Mouse (Mus musculus): ENCODE measurements around the gene St5. TPM values are rescaled to one million over a fixed set of nuclear protein-coding genes. Genes with fewer than 3 reads are reported as not detected.

The St5 gene
- polyA plus RNA-seq, 1 experiment from 2014 or later: 11.4 TPM

DNA sequence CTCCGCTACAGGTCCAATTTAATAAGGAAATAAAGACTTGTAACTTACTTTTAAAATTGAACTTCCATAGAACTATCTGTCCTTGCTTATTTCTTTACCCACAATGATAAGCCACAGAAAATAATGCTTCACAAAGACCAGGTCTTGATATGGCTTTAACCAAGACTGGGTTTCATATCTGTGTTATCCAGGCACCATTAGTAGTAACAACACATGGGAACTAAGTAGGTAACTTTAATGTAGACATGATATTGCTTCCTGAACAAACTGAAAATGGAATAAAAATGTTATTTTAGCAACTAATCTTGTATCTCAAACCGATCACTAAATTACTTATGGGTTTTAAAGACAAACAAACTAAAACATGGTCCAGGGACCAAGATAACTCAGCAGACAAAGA is 44.1 kb downstream of the St5 start:
- 96% methylated on average over 2 of the region's 2 CpGs for WGBS
- no peaks in the 10 kb centered on the region for H3K27me3 ChIP-seq
- no peak overlapping the region for H3K4me3 ChIP-seq
- no peak overlapping the region for H3K4me2 ChIP-seq (replicated peaks)
- no peak for ATAC-seq (replicated peaks)
- H3K36me3 ChIP-seq: no peaks in the 10 kb centered on the region
- H3K4me1 ChIP-seq: peaks cover 4% of the 10 kb centered on the region; the same call in 1 of the 2 replicates
- no peaks in the 10 kb centered on the region for H3K9me3 ChIP-seq
- H3K27ac ChIP-seq (replicated peaks): no peak overlapping the region
- H3K9ac ChIP-seq (replicated peaks): no peak overlapping the region

DNA sequence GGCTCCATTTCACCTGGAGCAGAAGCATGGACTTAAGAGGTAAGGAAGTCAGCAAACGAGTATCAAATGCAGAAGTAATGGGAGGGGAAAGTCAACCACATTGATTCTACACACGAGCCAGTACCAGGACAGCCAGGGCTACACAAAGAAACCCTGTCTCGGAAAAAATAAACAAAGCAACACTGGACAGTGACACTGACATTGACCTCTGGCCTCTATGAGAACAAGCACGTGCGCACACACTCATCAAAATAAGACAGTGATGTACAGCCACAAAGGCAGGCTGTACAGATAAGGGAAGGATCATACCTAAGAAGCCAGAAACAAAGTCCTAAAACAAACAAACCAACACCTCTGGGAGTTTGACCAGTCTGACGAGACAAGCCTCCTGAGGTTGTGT is 45.5 kb downstream of the St5 start:
- no peak overlapping the region for H3K9ac ChIP-seq (replicated peaks)
- H3K4me2 ChIP-seq (replicated peaks): no peak overlapping the region
- no peak overlapping the region for H3K27ac ChIP-seq (replicated peaks)
- H3K4me3 ChIP-seq: no peak overlapping the region
- H3K36me3 ChIP-seq: no peaks in the 10 kb centered on the region
- WGBS: 77% methylated on average over 6 of the region's 6 CpGs
- peaks cover 4% of the 10 kb centered on the region; the same call in 1 of the 2 replicates for H3K4me1 ChIP-seq
- no peaks in the 10 kb centered on the region for H3K9me3 ChIP-seq
- no peaks in the 10 kb centered on the region for H3K27me3 ChIP-seq
- ATAC-seq (replicated peaks): no peak

DNA sequence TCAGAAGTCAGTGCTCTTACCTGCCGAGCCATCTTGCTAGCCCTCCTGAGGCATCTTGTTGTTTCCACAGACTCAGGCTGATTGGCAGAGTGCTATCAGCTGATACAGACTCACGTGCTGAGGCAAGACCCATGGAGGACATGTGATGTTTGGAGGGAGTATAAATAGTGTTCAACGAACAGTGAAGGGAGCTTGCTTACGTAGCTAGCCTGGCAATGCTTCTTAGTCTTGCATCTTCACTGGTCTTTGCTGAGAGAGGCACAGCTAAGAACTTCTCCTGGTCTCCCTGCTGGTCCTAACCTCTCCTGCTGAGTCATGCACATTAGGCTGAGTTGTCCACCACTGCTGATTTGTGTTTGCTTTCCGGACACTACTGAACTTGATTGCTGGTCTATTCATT is 48.5 kb downstream of the St5 start:
- WGBS: 85% methylated on average over 5 of the region's 5 CpGs
- no peaks in the 10 kb centered on the region for H3K9me3 ChIP-seq
- no peak for ATAC-seq (replicated peaks)
- H3K4me3 ChIP-seq: no peak overlapping the region
- no peak overlapping the region for H3K27ac ChIP-seq (replicated peaks)
- H3K36me3 ChIP-seq: no peaks in the 10 kb centered on the region
- H3K27me3 ChIP-seq: no peaks in the 10 kb centered on the region
- no peak overlapping the region for H3K9ac ChIP-seq (replicated peaks)
- no peak overlapping the region for H3K4me2 ChIP-seq (replicated peaks)
- no peaks in the 10 kb centered on the region for H3K4me1 ChIP-seq

DNA sequence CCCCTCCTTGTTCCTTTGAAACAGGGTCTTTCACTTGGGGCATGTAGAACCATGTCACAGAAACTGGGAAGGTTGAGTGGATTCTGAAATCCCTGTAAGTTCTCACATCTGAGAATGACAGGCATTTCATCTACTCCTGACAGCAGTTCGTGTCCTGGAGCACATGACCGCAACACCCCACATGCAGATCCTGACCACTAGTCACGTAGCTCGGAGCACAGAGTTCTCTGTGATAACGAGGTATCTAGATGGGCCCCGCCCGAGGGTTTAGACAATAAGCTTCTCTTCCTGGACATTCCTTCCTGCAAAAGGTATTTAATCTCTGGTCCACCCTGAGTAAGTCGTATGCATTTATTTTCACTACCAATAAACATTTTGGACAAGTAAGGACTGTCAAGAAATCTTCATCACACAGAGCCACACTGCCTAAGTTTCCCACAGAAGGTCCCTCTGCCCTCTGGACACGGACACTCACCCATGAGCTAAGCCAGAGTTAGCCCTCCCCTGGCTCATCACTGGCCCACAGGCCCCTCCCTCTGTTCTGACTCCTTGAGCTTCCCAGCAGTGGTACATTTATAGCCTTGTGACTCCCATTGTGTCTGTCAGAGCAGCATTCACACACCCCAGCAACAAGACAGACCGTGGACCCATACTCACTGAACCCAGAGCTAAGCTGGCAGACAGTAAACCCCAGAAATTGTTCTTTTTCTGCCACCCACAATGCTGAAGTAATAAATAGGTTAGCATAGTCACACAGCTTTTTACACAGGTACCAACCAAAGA is 54.4 kb downstream of the St5 start:
- ATAC-seq (replicated peaks): no peak
- WGBS: 70% methylated on average over 10 of the region's 10 CpGs
- Histone ChIP-seq H3K27me3 (no peaks in the 10 kb centered on the region), H3K4me2 (replicated peaks) (no peak overlapping the region), H3K9me3 (no peaks in the 10 kb centered on the region), H3K4me1 (no peaks in the 10 kb centered on the region), H3K27ac (replicated peaks) (no peak overlapping the region), H3K36me3 (no peaks in the 10 kb centered on the region), H3K4me3 (no peak overlapping the region), H3K9ac (replicated peaks) (no peak overlapping the region)

DNA sequence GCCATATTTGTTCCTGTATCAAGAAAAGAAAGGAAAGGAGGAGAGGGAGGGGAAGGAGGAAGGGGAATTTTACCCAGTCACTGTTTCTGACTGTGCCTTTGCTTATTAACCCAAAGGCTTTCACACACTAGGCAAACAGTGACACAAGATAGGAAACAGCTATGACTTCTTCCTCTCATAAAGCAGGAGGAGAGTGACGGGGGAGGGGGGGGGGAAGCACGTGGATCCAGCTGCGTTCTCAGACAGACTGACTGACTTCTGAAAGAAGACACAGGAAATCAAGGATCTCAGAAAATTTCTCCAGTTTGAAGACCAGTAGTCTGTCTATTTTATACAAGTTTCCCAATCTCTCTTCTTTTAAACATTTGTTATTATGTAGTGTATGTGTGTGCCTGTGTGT is 56.8 kb downstream of the St5 start:
- Histone ChIP-seq H3K9me3 (no peaks in the 10 kb centered on the region), H3K4me3 (no peak overlapping the region), H3K4me2 (replicated peaks) (no peak overlapping the region), H3K27ac (replicated peaks) (no peak overlapping the region), H3K4me1 (no peaks in the 10 kb centered on the region), H3K9ac (replicated peaks) (no peak overlapping the region), H3K36me3 (no peaks in the 10 kb centered on the region), H3K27me3 (no peaks in the 10 kb centered on the region)
- no peak for ATAC-seq (replicated peaks)
- 61% methylated on average over 3 of the region's 3 CpGs for WGBS

DNA sequence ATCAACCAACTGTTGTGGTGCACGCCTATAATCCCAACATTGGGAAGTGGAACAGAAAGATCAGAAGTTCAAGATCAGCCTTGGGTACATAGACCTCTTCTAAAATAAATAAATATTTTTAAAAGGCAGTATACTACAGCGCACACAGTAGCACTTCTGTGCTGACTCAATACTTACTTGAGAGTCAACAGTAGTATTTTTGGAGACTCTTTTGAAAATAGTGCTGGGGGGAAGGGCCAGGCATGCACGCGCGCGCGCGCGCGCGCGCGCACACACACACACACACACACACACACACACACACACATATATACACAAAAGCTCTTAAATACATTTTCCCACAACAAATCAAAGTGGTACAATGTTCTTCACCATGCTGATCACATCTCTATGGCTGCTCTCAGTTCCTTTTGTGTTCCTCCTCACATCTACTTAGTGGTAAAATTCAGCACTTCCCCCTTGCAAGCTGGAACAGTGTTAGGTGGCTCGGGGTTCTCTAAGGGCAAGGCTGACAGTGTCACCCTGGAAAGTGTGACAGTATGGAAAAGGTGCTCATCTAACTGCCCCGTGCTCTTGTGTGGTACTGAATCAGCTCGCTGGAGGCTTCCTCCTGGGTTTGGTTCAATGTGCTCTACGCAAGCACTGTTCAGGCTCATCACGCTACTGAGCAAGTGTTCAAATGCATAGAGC is 60.0 kb downstream of the St5 start:
- WGBS: 93% methylated on average over 18 of the region's 18 CpGs
- ATAC-seq (replicated peaks): no peak
- no peaks in the 10 kb centered on the region for H3K4me1 ChIP-seq
- H3K4me3 ChIP-seq: no peak overlapping the region
- H3K9me3 ChIP-seq: no peaks in the 10 kb centered on the region
- no peaks in the 10 kb centered on the region for H3K27me3 ChIP-seq
- H3K36me3 ChIP-seq: no peaks in the 10 kb centered on the region
- no peak overlapping the region for H3K4me2 ChIP-seq (replicated peaks)
- H3K27ac ChIP-seq (replicated peaks): no peak overlapping the region
- no peak overlapping the region for H3K9ac ChIP-seq (replicated peaks)

DNA sequence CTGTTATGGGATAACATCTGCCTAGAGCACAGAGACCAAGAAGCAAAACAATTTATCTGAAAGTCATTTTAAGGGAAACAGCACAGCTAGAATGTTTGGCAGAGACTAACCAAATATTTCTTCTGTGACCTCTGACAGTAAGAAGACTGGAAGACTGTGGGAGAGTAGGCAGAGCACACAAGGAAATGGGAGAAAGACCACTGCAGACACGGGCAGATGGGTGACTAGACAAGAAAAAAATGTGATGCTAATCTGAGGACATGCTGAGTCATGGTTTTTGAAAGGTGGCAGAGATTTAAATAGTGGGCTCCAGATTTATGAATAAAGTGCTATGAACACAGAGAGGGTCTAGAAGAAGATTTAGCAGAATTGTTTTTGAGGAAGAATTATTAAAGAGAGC is 61.4 kb downstream of the St5 start:
- Histone ChIP-seq H3K27ac (replicated peaks) (no peak overlapping the region), H3K9ac (replicated peaks) (no peak overlapping the region), H3K4me3 (no peak overlapping the region), H3K27me3 (no peaks in the 10 kb centered on the region), H3K36me3 (no peaks in the 10 kb centered on the region), H3K4me2 (replicated peaks) (no peak overlapping the region), H3K4me1 (no peaks in the 10 kb centered on the region), H3K9me3 (no peaks in the 10 kb centered on the region)
- WGBS: 47% methylated on average over 1 of the region's 1 CpGs
- no peak for ATAC-seq (replicated peaks)

DNA sequence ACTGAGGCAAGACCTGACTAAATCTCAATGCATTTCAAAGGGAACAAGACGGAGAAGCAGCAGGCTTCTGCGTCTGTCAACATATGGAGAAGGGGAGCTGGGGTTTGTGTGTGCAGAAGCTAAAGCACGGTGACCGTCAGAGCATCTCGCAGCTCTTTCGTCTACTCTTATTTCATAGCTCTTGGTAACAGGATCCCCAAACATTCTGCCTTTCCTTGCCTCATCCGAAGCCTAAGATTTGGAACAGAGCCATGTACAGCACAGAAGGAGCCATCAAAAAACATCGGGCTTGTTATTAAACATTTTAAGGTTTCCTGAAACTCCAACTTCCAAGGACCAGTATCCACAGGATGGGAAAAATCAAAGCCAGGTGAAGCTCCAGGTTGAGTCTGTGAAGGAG is 62.3 kb downstream of the St5 start:
- Histone ChIP-seq H3K27me3 (no peaks in the 10 kb centered on the region), H3K36me3 (no peaks in the 10 kb centered on the region), H3K4me1 (no peaks in the 10 kb centered on the region), H3K27ac (replicated peaks) (no peak overlapping the region), H3K9me3 (no peaks in the 10 kb centered on the region), H3K9ac (replicated peaks) (no peak overlapping the region), H3K4me2 (replicated peaks) (no peak overlapping the region), H3K4me3 (no peak overlapping the region)
- WGBS: 82% methylated on average over 8 of the region's 8 CpGs
- no peak for ATAC-seq (replicated peaks)

DNA sequence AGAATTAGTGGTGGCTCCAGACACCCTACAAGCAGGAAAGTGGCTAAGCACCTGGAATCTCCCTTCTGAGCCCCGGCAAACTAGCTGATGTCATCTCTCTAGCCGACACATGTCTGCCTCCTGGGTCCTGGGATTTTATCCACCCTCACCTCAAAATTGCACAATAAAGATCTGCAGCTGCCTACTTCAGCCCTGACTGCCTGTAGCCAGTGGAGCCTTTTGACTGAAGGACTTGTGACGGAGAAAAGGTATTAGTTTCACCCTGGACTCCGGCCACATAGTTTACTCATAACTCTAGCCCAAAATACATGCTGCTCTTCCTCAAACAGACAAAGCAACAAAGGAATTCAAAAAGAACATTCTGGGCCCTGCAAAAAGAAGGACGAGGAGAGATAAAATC is 66.0 kb downstream of the St5 start:
- Histone ChIP-seq H3K27me3 (no peaks in the 10 kb centered on the region), H3K9me3 (no peaks in the 10 kb centered on the region), H3K4me3 (no peak overlapping the region), H3K36me3 (no peaks in the 10 kb centered on the region), H3K9ac (replicated peaks) (no peak overlapping the region), H3K4me1 (no peaks in the 10 kb centered on the region), H3K4me2 (replicated peaks) (no peak overlapping the region), H3K27ac (replicated peaks) (no peak overlapping the region)
- 82% methylated on average over 5 of the region's 5 CpGs for WGBS
- ATAC-seq (replicated peaks): no peak

DNA sequence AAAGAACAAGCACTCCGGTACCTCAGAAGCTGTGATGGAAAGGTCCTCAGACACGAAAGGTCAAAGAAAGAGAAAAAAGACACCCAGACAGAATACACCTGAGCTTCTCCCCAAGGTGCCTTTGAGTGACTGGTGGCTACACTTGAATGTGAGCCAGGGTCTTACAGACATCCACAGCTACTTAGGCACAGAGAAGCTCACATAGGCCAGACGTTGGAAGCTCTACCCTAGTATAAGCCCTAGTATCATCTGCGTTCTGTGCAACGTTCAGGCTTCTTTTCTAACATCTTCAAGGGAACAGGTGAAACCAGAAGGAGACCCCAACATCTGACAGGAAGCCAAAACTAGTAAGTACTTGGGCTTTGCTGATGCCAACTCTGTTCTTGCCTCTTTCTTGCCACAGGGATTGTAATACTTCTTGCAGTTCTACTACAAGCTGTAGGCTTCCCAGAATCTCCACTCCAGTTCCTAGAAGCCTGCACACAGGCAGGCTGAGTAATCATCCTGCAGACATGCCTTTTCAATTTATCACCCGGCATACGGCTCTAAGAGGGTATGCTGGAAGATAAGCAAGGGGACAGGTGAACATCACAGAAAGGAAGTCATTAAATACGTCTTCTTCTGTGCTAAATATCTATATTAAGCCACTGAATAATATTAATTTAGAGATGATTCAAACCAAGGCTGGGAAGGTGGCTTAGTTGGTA is 67.2 kb downstream of the St5 start:
- WGBS: 91% methylated on average over 8 of the region's 8 CpGs
- Histone ChIP-seq H3K9ac (replicated peaks) (no peak overlapping the region), H3K27me3 (no peaks in the 10 kb centered on the region), H3K4me1 (no peaks in the 10 kb centered on the region), H3K4me3 (no peak overlapping the region), H3K36me3 (no peaks in the 10 kb centered on the region), H3K27ac (replicated peaks) (no peak overlapping the region), H3K4me2 (replicated peaks) (no peak overlapping the region), H3K9me3 (no peaks in the 10 kb centered on the region)
- no peak for ATAC-seq (replicated peaks)

DNA sequence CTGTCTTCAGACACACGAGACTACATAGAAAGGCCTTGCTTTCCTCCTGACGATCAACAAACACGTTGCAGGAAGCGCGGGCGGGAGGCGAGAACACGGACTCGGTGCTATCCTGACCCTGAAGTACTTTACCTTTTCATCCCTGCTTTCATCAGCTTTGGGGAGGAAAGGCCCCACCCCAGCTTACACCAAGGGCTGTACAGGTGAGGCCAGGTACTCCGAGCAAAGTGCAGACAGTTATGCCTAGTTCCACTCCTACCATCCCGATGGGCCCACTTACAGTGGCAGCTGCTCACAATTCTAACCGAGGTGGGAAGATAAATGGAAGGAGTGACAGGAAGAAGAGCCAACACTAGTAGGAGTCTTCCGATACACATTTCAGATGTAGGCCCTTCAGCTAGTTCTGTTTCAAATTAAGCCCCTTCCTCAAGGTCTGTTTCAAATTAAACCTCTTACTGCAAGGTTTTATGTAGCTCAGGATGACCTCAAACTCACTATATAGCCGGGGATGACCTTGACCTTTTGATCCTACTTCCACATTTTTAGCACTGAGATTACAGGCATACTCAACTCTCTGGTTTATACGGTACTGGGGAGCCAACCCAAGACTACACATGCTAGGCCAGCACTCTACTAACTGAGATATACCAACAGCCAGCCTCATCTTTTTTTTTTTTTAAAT is 69.9 kb downstream of the St5 start:
- H3K4me1 ChIP-seq: no peaks in the 10 kb centered on the region

DNA sequence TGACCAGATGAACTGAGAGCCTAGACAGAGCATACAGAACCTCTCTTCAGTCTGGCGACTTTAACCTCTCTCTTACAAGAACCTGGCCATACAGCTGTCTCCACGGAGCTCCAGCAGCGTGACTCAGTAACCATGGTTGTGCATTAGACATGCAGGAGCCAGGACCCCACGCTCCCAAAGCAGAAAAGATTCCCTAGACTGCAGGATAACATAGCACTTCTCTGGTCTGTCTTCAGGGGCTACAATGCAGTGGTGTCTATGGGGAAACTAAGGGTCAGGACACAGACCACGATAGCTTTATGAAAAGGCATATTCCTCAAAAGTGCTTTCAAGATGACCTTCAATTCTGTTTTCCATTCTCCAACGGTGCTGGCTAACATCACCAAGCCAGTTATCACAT is 72.1 kb downstream of the St5 start:
- H3K27me3 ChIP-seq: no peaks in the 10 kb centered on the region
- no peak overlapping the region for H3K4me3 ChIP-seq
- no peak overlapping the region for H3K9ac ChIP-seq (replicated peaks)
- WGBS: 80% methylated on average over 6 of the region's 6 CpGs
- no peaks in the 10 kb centered on the region for H3K36me3 ChIP-seq
- H3K27ac ChIP-seq (replicated peaks): no peak overlapping the region
- H3K9me3 ChIP-seq: no peaks in the 10 kb centered on the region
- H3K4me2 ChIP-seq (replicated peaks): no peak overlapping the region
- ATAC-seq (replicated peaks): no peak
- no peaks in the 10 kb centered on the region for H3K4me1 ChIP-seq

More for the DNA sequence above, 69.9 kb downstream of the St5 start:
- WGBS: 93% methylated on average over 15 of the region's 15 CpGs
- Histone ChIP-seq H3K36me3 (no peaks in the 10 kb centered on the region), H3K9me3 (no peaks in the 10 kb centered on the region), H3K27ac (replicated peaks) (no peak overlapping the region), H3K27me3 (no peaks in the 10 kb centered on the region), H3K4me3 (no peak overlapping the region), H3K4me2 (replicated peaks) (no peak overlapping the region), H3K9ac (replicated peaks) (no peak overlapping the region)
- no peak for ATAC-seq (replicated peaks)

All from forebrain, embryonic 15.5 days (tissue).